Mouse (Mus musculus): ENCODE data around the gene Dscaml1.

Dscaml1 gene

DNA sequence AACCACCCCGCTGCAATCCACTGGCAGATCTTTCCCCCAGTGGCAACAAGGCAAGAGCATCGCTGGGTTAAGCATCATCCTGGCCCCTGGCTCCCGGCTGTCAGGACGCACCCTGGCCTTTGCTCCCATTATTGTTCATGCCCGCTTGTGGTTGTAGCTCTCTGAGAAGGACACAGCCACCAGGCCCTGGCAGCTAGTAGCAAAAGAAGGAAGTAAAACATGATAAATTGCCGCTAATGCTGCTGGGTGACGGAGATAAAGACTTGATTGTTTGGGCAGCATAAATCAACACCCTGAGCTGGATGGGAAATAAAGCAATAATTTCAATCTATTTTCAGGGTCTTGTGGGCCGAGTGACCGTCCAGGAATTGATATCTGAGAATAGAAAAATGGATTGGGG, 81.1 kb downstream of the Dscaml1 start:
- DNase-seq (ENCODE audit: low spot score): no peak

DNA sequence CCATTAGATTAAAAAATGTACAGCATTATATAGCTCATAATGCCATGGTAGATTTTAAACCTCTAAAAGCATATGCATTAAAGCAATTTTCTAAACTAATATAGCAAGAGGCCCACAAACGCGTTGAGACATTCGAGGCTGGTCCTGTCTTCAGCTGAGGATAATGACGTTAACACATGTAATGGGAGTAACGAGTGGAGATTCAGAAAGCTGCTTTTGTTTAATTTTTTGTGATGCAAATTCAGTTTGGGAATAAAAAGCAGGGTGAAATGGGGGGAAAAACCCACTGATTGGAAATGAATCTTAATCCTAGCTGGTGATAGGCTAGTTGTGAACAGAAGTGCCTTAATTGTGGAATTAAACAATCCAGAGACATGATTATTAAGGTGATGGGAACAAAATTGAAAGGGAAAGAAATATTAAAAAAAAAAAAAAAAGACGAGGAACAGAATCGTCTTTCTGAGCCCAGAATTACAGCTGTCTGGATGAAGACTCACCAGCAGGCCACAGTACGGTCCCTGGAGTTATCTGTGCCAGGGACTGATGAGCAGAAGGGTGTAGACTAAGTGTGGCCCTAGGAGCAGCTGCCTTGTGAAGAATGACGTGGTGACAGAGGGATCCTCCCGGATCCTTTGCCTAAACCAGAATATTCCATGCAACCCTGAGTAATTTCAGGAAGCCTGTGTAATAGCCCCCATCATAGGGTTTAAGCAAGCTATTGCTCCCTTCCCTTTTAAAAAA, 84.5 kb downstream of the Dscaml1 start:
- no peak for DNase-seq (ENCODE audit: low spot score)

DNA sequence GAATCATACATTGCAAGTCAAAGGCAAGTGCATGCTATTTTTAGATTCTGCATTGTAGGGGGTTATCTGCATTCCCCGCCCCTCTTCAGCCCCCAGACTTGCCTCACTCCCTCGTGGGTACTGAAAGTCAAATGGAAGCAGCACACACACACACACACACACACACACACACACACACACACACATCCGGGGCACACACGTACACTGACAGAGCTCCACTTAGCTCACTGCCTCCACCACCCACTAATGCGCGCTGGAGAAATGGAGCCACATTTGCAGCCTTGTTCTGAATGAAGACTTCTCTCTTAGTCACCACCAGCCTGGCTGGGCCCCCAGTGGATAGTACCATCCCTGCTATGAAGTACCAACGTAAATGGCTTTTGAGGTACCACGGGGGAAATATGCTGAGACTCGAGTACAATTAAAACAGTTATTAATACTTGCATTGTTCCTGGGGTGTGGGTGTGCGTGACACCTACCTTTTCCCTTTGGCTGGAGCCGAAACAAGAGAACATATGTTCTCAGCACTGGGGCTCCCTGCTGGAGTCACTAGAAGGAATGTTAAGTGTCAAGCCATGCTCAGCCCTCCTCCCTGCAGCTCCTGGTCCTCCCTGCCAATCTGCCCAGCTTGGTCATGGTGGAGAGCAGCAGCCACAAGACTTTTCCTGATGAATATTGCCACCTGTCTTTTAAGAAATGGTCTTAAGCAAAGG, 91.7 kb downstream of the Dscaml1 start:
- no peak for DNase-seq (ENCODE audit: low spot score)

DNA sequence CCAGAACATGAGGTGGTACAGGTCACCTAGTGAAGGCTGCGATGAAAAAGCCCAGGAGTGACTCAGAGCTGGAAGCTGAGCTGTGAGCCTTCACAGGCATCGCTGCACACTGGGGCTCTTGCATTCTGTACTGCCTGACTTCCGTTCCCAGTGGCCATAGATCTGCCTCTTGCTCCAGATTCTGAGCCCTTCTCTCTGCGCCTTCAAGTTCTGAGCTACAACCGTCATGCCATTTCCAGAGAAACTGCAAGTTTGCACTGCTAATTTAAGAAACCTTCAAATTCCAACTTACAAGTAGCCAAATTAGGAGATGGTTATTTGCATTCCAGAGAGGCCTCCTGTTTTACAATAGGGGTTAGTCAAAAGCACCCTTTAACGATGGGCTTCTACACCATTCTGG, 93.4 kb downstream of the Dscaml1 start:
- no peak for DNase-seq (ENCODE audit: low spot score)

DNA sequence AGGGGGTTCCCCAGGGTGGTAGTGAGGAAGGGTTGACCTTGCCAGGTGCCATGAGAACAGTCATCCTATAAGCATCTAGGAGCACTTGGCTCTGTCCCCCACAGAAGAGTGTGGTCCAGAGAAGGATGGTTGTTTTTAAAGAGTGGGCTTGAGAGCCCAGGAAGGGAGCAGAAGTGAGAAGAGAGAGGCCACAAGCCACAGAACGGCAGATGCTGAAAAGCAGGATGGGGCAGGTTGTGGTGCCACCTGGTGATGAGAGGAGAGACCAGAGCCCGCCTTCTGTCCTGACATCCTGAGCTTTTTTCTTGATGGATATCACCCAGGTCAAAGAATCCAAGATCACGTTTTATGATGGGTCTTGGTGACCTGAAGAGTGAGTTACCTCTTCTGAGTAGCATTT, 96.4 kb downstream of the Dscaml1 start:
- DNase-seq (ENCODE audit: low spot score): no peak

DNA sequence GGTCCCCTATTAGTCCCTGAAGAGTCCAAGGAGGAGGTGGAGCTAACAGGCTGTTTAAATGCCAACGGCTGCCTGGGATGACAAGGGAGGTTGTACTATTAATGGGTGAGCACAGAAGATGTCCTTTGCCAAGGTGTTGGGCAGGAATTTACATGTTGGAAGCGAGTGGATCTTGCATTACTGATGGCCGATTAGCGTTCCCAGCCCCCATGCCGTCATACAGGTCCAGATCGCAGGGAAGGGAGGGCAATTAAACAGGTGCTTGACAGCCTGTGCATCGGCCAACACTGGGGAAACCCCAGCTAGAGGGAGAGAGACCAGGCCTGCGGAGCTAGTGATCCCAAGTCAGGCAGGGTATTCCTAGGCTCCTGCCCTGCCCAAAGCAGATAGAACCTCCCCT, 98.1 kb downstream of the Dscaml1 start:
- no peak for DNase-seq (ENCODE audit: low spot score)

DNA sequence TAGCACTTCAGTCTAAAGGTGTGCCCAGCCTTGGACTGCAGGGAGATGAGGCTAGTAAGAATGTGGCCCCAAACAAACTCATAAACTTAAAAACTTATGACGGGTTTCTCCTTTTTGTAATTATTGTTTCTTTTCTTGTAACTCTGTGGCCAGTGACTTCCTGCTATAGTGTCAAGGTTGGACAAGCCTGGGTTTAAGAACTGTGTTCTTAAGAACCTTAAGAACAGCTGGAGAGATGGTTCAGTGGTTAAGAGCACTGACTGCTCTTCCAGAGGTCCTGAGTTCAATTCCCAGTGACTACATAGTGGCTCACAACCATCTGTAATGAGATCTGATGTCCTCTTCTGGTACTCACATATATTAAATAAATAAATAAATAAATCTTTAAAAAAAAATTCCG, 106.8 kb downstream of the Dscaml1 start:
- DNase-seq (ENCODE audit: low spot score): no peak

DNA sequence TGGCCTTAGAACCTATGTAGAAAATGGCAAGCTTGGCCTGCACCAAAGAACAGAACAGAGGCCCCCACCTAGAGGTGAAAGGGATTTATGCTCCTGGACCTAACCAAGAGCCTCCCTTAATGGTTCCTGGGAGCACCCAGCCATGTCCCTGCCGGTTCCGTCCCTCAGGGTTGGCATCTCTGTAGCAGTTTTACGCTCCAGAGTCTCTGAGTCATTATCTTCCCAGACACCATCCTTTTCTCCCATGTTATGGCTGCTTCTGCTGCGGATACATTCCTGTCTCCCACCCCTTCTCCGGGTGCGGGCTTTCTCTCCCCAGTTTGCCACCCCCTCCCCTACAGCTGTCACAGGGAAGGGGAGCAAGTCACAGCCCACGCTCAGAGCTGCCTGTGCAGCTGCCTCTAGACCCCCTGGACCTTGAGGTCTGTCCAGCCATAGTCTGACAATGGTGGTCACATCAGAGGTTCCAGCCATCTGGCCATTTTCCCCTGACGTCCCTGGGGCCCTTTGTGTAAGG, 108.1 kb downstream of the Dscaml1 start:
- DNase-seq (ENCODE audit: low spot score): no peak

DNA sequence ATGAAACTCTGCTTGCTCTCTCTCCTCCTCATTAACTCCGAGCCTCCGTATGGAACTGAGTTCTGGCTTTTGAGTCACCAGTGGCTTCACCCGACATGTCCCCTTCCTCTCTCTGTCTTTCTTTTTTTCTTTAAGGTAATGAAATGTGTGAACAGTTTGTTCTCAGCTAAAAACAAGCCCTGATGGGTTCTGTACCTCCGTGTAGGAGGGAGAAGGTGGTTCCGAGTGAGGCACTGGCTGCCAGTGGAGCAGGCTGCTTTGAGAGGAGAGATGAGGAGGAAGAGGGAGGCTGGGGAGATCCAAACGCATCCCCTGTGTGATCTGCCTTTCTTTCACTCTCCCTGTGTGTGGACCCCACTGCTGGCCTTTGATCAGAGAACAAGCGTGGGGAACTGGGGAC, 111.2 kb downstream of the Dscaml1 start:
- DNase-seq (ENCODE audit: low spot score): no peak

DNA sequence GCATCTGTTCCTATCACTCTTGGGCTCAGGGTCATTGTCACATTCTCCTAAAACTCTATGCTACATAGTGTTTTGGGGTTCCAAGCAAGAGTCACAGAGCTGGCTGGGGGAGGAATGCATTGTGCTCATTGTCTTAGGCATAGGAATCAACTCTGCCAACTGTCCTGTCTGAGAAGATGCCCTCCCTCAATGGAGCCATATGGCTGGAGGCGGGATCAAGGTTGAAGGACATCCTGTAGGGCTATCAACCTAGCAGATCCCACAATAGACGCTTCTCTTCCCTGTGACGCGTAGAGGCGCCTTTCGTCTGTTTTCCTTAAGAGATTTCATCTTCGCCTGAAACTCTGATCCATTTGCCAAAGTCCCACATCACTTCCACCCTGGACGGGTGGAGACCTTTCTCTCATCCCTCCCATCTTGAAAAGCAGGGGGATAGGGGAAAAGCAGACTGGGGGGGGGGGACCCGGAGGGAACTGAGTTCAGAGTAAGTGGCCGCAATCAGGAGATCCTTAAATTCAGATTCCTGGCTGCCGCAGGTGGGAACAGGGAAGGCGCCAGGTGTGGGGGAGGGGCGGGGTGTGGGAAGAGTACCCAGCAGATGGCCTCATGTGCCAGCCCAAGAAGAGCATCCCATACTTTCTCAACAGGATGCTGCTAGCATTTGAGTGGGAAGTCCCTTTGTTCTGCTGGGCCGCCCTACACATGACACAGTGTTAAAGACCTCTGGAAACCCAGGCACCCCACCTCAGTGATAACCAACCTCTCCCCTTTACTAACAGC, 113.0 kb downstream of the Dscaml1 start:
- no peak for DNase-seq (ENCODE audit: low spot score)

DNA sequence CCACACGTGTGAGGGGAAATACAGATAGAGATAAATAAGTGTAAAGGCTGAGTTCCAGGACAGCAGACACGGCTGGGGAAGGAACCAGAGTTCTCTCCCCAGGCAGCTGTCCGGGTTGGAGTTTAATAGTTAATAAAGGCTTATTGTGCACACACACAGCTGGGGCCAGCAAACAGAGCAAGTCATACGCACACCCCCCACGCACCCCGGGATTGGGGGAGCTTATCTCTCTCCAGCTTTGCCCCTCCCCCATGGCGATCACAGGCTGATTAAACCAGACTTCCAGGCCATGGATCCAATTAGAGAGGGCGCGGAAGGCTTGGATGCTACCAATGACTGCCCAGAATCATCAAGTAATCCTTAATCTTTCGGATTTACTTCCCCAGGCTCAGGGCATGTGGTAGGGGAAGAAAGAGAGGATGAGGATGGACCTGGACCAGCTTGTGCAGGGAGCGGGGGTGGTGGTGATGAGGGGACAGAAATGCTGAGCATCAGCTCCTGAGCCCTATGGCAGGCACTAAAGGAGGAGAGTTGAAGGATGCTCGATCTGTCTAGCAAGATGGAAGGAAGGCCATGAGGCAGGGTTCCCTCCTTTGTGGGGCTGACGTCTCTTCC, 119.7 kb downstream of the Dscaml1 start:
- no peak for DNase-seq (ENCODE audit: low spot score)

DNA sequence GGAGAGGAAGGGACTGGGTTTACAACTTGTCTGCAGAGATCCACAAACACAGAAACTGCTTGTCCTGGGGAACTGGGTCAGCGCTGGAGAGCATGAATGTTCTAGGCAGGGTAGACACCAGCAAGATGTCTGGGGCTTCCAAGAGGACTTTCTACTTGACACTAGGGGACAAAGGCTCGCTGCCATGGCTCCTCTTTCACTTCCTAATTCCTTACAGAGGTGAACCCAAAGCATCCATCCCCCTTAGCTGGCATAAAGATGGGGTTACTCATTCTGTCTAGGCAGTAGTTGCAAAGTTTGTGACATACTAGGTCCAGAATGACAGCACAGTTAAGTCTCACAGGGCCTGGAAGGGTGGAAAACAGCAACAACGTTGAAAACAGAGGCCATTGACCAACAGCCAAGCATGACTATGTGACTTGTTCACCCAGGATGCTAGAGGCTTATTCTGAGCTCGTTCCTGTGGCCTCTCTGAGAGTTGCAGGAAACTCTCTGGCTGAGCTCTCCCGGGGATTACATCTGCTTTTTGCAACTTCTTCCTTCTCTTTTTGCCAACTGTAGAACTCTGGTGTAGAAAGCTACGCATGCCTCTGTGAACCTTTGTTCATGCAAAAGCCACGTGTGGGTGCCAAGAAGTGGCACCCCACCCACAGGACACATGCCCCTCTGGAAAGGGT, 120.6 kb downstream of the Dscaml1 start:
- DNase-seq (ENCODE audit: low spot score): no peak

DNA sequence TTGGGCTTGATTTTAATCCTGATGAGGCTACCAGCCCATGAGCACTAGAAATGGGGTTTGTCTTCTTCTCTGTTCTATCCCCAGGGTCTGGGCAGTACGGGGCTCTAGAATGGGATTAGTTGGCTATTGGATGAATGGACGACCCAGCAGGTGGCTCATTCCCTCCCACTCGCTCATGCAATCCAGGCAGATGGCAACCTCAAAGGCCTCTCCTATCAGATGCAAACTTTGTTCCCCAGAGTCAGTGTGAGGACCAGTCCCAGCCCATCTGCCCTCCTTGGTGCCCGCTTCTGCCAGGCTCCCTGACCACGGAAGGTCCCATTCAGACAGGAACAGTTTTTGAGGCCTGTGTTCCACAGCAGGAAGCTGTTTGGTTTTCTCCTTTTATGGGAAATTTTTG, 123.4 kb downstream of the Dscaml1 start:
- no peak for DNase-seq (ENCODE audit: low spot score)

DNA sequence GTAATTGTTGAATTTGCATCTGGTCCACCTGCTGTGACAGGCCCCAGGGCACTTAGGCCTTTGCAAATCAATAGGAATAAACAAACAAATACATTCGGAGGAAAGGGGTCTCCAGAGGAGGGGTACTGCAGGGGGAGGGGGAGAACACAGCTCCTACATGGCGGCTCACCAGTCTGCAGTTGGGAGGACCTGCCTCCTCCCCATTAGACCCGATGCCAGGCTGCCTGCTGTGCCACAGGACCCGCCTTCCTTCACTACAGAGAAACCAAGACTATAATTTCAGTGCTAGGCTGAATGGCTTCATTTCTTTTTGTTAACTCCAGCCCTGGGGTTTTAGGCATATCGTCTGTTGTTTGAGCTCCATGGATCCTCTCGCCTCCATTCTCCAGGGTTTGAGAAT, 123.8 kb downstream of the Dscaml1 start:
- no peak for DNase-seq (ENCODE audit: low spot score)

DNA sequence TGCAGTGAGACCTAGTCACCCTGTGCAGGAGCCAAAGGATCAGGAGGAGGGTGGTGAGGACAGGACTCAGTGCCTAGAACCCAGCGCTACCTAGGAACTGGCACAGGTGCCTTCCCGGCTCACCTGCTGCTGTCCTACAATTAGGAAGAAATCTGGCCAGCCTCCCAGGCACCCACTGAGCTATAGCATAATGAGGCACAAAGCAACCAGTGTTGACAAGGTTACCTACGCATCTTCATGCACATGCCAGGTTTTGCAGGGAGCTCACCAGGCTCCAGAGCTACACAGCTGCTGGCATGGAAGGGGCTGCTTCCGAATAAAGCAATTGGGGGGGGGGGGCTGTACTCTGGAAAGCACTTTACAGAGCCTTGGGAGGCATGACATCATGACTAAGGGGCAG, 124.2 kb downstream of the Dscaml1 start:
- DNase-seq (ENCODE audit: low spot score): no peak

DNA sequence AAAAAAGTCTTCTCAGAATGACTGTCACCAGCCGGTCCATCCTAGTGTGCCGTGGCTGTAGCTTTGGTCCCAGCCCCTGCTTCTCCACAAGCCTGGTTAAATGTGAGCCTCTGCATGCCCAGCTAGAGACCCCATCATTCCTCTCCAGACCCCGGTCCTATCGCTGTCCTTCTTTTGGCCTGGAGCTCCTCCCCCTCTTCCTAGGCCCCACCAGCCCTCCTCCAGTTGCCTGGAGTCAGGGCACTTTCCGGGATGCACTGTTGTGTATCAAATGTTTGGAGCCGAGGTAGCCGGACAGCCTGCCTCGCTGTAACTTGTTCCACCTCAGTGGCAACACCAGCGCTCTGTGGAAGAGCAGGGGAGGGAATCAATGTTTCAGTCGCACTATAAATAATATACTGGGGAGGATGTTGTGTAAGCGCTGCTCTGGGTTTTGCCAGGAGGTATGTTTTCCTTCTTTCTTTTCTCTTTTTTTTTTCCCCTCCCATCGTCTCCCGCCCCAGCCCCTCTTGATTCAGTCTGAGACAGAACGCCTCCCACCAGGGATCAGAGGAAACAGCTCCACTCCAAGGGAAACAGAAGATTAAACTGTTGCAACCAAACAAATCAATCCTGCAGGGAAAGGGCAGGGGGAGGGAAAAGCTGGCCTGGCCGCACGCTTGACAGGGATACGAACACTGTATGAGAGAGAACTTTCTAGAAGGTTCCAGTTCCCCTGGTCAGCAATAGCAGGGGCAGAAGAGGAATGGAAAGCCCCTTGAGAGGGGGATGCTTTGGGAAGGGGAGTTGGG, 128.8 kb downstream of the Dscaml1 start:
- no peak for DNase-seq (ENCODE audit: low spot score)

DNA sequence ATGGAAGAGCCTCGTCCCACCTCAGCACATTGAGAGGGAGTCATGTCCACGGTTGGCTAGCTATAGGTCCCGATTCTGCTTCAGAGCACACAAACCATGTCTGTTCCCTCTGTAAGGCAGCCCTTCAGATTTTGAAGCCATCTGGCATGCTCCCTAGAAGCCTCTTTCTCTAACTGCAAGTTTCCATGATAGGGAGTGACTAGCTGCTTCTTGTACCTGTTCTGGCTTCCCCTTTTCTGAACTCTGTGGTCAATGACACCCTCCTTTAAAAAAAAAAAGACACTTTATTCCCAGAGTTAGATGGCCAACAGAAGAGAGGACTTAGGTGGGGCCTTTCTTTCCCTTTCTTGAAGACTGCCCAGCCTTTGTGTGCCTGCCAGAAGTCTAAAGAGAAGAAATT, 130.5 kb downstream of the Dscaml1 start:
- DNase-seq (ENCODE audit: low spot score): no peak

DNA sequence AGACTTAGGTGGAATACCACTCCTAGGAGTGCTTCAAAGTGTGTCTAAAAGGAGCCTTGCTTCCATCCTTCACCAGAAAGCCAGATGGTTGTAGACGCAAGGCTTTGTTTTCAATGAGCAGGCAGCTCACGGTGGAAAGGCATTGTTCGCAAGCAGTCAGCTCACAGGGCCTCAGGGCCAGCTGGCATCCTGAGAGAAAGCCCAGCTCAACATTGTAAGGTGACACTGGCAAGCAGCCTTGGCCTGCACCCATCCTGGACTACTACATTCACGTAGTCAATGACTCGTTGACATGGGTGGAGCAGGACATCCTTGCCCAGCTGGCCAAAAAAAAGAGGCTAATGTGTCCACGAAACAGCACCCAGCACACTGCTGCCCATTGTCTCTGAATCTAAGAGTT, 134.6 kb downstream of the Dscaml1 start:
- DNase-seq (ENCODE audit: low spot score): no peak

DNA sequence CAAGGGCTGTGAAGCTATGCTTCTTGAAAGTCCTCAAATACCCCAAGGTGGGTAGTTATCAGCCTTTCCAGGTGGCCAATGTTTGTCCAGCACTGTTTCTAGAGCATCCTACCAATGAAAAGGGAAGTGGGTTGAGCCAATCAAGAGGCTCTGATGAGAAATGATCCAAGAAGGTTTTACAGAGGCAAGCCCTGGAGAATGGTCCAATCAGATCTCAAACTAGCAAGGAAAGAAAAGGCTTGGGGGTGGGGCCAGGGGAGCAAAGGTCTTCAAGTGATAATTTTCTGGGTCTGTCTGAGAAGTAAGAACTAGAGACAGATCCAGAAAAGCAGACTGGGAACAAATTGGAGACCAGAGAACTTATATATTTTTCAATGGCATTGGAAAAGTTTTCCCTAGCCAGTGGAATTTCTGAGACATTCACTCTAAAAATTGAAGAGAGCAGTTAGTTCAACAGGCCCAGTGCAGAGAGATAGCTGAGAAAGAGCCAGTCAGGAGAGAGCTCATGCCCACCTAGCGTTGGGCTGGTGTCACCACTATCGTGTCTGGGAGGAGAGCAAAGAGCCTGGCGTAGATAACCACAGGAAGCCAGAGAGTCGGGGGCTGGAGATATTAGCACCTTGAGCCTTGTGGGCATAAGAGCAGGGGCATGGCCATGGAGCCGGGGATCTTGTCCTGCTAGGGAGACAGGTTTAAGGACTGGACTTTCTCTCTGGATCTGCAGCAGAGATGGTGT, 140.6 kb downstream of the Dscaml1 start:
- DNase-seq (ENCODE audit: low spot score): no peak

DNA sequence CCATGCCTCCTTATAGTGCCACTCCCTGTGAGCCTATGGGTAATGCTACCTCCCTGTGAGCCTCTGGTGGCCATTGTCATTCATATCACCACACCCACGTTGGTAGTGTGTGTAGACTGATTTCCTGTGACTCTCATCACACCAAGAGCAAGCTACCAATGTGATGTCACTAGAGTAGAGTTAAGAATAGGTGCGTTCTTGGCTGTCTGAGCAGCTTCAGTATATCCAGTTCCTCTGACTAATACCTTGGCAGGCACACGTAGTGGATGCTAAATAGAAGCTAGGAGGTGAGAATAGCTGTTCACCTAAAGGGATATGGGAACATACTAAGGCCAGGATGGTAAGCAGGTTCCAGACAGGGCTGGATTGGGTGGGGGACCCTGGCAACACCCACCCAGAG, 143.3 kb downstream of the Dscaml1 start:
- no peak for DNase-seq (ENCODE audit: low spot score)

Measured in adipocyte (in vitro differentiated cells).